Mouse (Mus musculus) hindbrain, postnatal 0 days (tissue): ENCODE results near the gene March2. TPM values are rescaled to one million over a fixed set of nuclear protein-coding genes. Genes with fewer than 3 reads are reported as not detected.
A peak's percentile ranks its signal among the peaks of the same experiment; 100 is the strongest.

Experiments used
- ATAC-seq: fragments of 200-750 bp; cut with Nextera tagmentation; 2 replicates; pipeline ENCODE4 v1.8.0; 2017; ENCODE audit warnings: mild to moderate bottlenecking, moderate TSS enrichment, moderate library complexity
- DNase-seq: peaks from one replicate; pipeline ENCODE4 v3.0.0-alpha.2; 2015; ENCODE audit warnings: low spot score
- H3K27ac ChIP-seq: fragments of 300-500 bp; sonication (generic); 2 replicates; pipeline ENCODE4 v1.5.1; 2014; ENCODE audit warnings: mild to moderate bottlenecking
- H3K27me3 ChIP-seq: fragments of 300-500 bp; sonication (generic); 2 replicates; pipeline ENCODE4 v1.6.1; 2014; ENCODE audit warnings: low read length, mixed read lengths; ENCODE audit not compliant: insufficient read depth
- H3K36me3 ChIP-seq: fragments of 300-500 bp; sonication (generic); 2 replicates; pipeline ENCODE4 v1.6.1; 2014; ENCODE audit warnings: low read length, mixed read lengths; ENCODE audit not compliant: insufficient read depth
- H3K4me1 ChIP-seq: fragments of 300-500 bp; sonication (generic); 2 replicates; pipeline ENCODE4 v1.6.1; 2014; ENCODE audit warnings: antibody characterized with exemption, low read length, mixed read lengths; ENCODE audit not compliant: insufficient read depth
- H3K4me2 ChIP-seq: fragments of 300-500 bp; sonication (generic); 2 replicates; pipeline ENCODE4 v1.6.1; 2014; ENCODE audit warnings: low read depth, mild to moderate bottlenecking, low read length, moderate library complexity, mixed read lengths
- H3K4me3 ChIP-seq: fragments of 300-500 bp; sonication (generic); 2 replicates; pipeline ENCODE4 v1.5.1; 2014; ENCODE audit warnings: low read length
- H3K9ac ChIP-seq: fragments of 300-500 bp; sonication (generic); replicated peaks from 2 replicates; pipeline ENCODE4 v1.6.1; 2014; ENCODE audit warnings: mild to moderate bottlenecking, low read length, moderate library complexity, mixed read lengths
- H3K9me3 ChIP-seq: fragments of 300-500 bp; sonication (generic); 2 replicates; pipeline ENCODE4 v1.6.1; 2016; ENCODE audit warnings: low read length, mixed read lengths
- CTCF ChIP-seq: IDR thresholded peaks from 2 replicates; pipeline ENCODE4 v1.5.1; 2016; ENCODE audit warnings: antibody characterized with exemption, control low read depth, low read depth
- WGBS: fragments of 180-500 bp; shearing (Covaris S2); extraction: QIAGEN DNeasy Blood & Tissue Kit; methylation state at CpG from one replicate; pipeline ENCODE4 v1.1.7; 2014; 5-methylcytosine and 5-hydroxymethylcytosine counted together
- polyA plus RNA-seq: library from polyadenylated mRNA; unstranded; fragments of >200 nt; fragmentation: Nextera tagmentation; extraction: Ambion mirVana; gene quantifications from 2 replicates; pipeline ENCODE4 v1.2.1, GENCODE M21; 2015
- total RNA-seq: library from RNA; depleted of rRNA; stranded (reverse); fragments of >200 nt; gene quantifications from 2 replicates; pipeline ENCODE4 v1.2.3, GENCODE M21; 2014

Gene March2
- total and polyA plus RNA-seq, 2 experiments from 2014 or later: 73.8 to 137 TPM

- Histone ChIP-seq H3K9ac (no peak overlapping the region), H3K36me3 (peaks cover 18% of the 10 kb centered on the region; the same call in 1 of the 2 replicates), H3K9me3 (no peaks in the 10 kb centered on the region), H3K4me2 (no peak overlapping the region), H3K4me3 (no peak overlapping the region), H3K27me3 (no peaks in the 10 kb centered on the region), H3K27ac (no peak overlapping the region), H3K4me1 (no peaks in the 10 kb centered on the region)
- ATAC-seq (no peak), DNase-seq (no peak)
- WGBS: 55% methylated on average over 1 of the region's 1 CpGs
- TF ChIP-seq CTCF: no peak
These were observed 16.3 kb downstream of the March2 start for GRCm38 (mm10) chr17:33702178-33702577.

GRCm38 (mm10) chr17:33695471-33695870, 23.0 kb downstream of the March2 start:
- DNase-seq (no peak), ATAC-seq (no peak)
- H3K36me3 ChIP-seq: peaks cover 29% of the 10 kb centered on the region; the same call in 1 of the 2 replicates
- H3K27me3 ChIP-seq: no peaks in the 10 kb centered on the region
- H3K9ac ChIP-seq: no peak overlapping the region
- WGBS: 93% methylated on average over 1 of the region's 1 CpGs
- no peak overlapping the region for H3K4me2 ChIP-seq
- no peak overlapping the region for H3K4me3 ChIP-seq
- H3K9me3 ChIP-seq: no peaks in the 10 kb centered on the region
- H3K4me1 ChIP-seq: no peaks in the 10 kb centered on the region
- TF ChIP-seq CTCF: no peak
- H3K27ac ChIP-seq: no peak overlapping the region

GRCm38 (mm10) chr17:33686760-33687159, 31.7 kb downstream of the March2 start, which contains the start of gene Hnrnpm:
TSS of gene Hnrnpm (minus strand) at chr17:33686860.
- H3K27me3 ChIP-seq: no peaks in the 10 kb centered on the region
- TF ChIP-seq CTCF: no peak
- peaks cover 5% of the 10 kb centered on the region; the same call in 1 of the 2 replicates for H3K36me3 ChIP-seq
- peak within 1 kb of the TSS; percentile 97 for H3K27ac ChIP-seq
- 94% methylated on average over 1 of the region's 1 CpGs for WGBS
- H3K9ac ChIP-seq: peak within 1 kb of the TSS; percentile 97
- no peaks in the 10 kb centered on the region for H3K9me3 ChIP-seq
- H3K4me3 ChIP-seq: peak within 1 kb of the TSS; percentile 91
- ATAC-seq: no peak
- DNase-seq: no peak
- H3K4me1 ChIP-seq: peaks cover 15% of the 10 kb centered on the region; the same call in 1 of the 2 replicates
- H3K4me2 ChIP-seq: peak within 1 kb of the TSS; percentile 97

GRCm38 (mm10) chr17:33685249-33685653, 33.2 kb downstream of the March2 start:
- ATAC-seq (peak; percentile 98), DNase-seq (peak; percentile 98)
- TF ChIP-seq CTCF: peak; percentile 35; the same call in 1 of the 2 replicates
- Histone ChIP-seq H3K4me3 (peak overlapping the region; percentile 91), H3K9ac (peak overlapping the region; percentile 97), H3K27me3 (no peaks in the 10 kb centered on the region), H3K9me3 (no peaks in the 10 kb centered on the region), H3K4me1 (peaks cover 15% of the 10 kb centered on the region; the same call in 1 of the 2 replicates), H3K4me2 (peak overlapping the region; percentile 97), H3K27ac (peak overlapping the region; percentile 97), H3K36me3 (no peaks in the 10 kb centered on the region)
- WGBS: under 1% methylated on average over 42 of the region's 42 CpGs

- WGBS: under 1% methylated on average over 39 of the region's 44 CpGs
- DNase-seq: peak; percentile 82
- peak overlapping the region; percentile 91 for H3K4me3 ChIP-seq
- no peaks in the 10 kb centered on the region for H3K36me3 ChIP-seq
- H3K9me3 ChIP-seq: no peaks in the 10 kb centered on the region
- peak overlapping the region; percentile 97 for H3K27ac ChIP-seq
- peak; percentile 68 for TF ChIP-seq CTCF
- H3K27me3 ChIP-seq: no peaks in the 10 kb centered on the region
- peak overlapping the region; percentile 97 for H3K4me2 ChIP-seq
- peak; percentile 87 for ATAC-seq
- peaks cover 15% of the 10 kb centered on the region; the same call in 1 of the 2 replicates for H3K4me1 ChIP-seq
- H3K9ac ChIP-seq: peak overlapping the region; percentile 97
These were observed 33.7 kb downstream of the March2 start for GRCm38 (mm10) chr17:33684671-33685231.

GRCm38 (mm10) chr17:33681767-33682166, 36.7 kb downstream of the March2 start:
- H3K27me3 ChIP-seq: no peaks in the 10 kb centered on the region
- H3K4me1 ChIP-seq: peaks cover 15% of the 10 kb centered on the region; the same call in 1 of the 2 replicates
- H3K9ac ChIP-seq: no peak overlapping the region
- DNase-seq (no peak), ATAC-seq (no peak)
- H3K27ac ChIP-seq: no peak overlapping the region
- no peaks in the 10 kb centered on the region for H3K9me3 ChIP-seq
- no peak overlapping the region for H3K4me2 ChIP-seq
- no peak for TF ChIP-seq CTCF
- no peak overlapping the region for H3K4me3 ChIP-seq
- 0 out of 2 replicates have a peak, but pooled peaks cover 6% of the 10 kb centered on the region for H3K36me3 ChIP-seq

GRCm38 (mm10) chr17:33678771-33679170, 39.7 kb downstream of the March2 start:
- ATAC-seq (no peak), DNase-seq (no peak)
- Histone ChIP-seq H3K4me2 (no peak overlapping the region), H3K36me3 (peaks cover 17% of the 10 kb centered on the region; the same call in 1 of the 2 replicates), H3K9ac (no peak overlapping the region), H3K4me3 (no peak overlapping the region), H3K9me3 (no peaks in the 10 kb centered on the region), H3K27ac (no peak overlapping the region), H3K4me1 (peaks cover 10% of the 10 kb centered on the region; the same call in 1 of the 2 replicates), H3K27me3 (no peaks in the 10 kb centered on the region)
- TF ChIP-seq CTCF: no peak
